Comparison of ENCODE assay signal across 25 mouse cellular contexts in the genomic region with DNA sequence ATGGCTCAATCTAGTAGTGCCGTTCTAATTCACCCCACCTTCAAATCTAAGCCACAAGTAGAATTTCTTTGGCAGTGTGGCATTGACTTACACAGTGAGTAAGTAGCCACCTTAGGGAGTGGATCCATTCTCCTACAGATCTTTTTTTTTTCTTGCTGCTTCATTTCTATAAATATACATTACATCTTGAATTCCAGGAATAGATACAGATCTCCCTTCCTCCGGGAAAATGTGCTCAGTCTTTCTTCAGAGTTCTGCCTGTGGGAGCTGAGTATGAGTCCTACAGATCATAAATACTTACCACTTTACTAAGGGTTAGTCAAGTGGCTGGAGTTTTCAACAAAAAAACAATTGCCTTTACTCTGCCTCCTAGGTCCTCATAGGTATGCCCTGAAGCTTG.
A peak's percentile ranks its signal among the peaks of the same experiment; 100 is the strongest.
DNase-seq lines count a peak whose midpoint lies in the region; ATAC-seq and TF ChIP-seq lines count a peak whose summit lies in the region.
"Had no signal": no experiment of that assay in that cellular context is flagged by ENCODE, and none has a peak within 500 bp of the region (broad histone marks: within the 10 kb centered on the region; RNA-seq: fewer than 3 reads in every experiment).

No protein-coding gene starts in this region.

- H3K4me1 ChIP-seq in lung, postnatal 0 days (ENCODE audit: insufficient read depth, low read depth, low read length) = 0 out of 2 replicates have a peak, but pooled peaks cover 2% of the 10 kb centered on the region
- H3K4me1 ChIP-seq in liver, embryonic 14.5 days (replicated peaks; ENCODE audit: control insufficient read depth in 2 of 2, insufficient read depth in 2 of 2, low read length in 1 of 2) = peaks cover 50 to 53% of the 10 kb centered on the region in 2 experiments
- no peaks in the 10 kb centered on the region for H3K4me1 ChIP-seq in forebrain, embryonic 14.5 days (ENCODE audit: control insufficient read depth, insufficient read depth, low read length)

- intact Hi-C loops in gastrocnemius, adult 2 months (cut with DNase I) = no loop called here

- DNase-seq in gastrocnemius, adult 2 months = no peak
- no peak for DNase-seq in gastrocnemius, adult 18-20 months (ENCODE audit: low spot score)
- peak; percentile 42 for DNase-seq in lung, postnatal 0 days (ENCODE audit: low spot score)
- no peak for DNase-seq in lung, postnatal 25 days (ENCODE audit: low spot score)
- peak in 1 of 3 experiments; percentile 73 for DNase-seq in liver, embryonic 14.5 days (ENCODE audit: low read depth in 3 of 3, low spot score in 3 of 3)
- no peak for DNase-seq in adrenal gland, postnatal 14 days
- no peak for DNase-seq in forebrain, embryonic 14.5 days (ENCODE audit: low spot score)
- DNase-seq: adrenal gland, postnatal 36 days; cerebellum, postnatal 10 days; forebrain, postnatal 0 days; gastrocnemius, postnatal 10 days; heart, adult 11 months; kidney, adult 18-20 months; layer of hippocampus, postnatal 36 days; lung, adult 18-20 months; lung, postnatal 36 days; right cerebral cortex, postnatal 4 days; thymus, postnatal 14 days had no signal

- WGBS in lung, postnatal 0 days = 45% methylated on average over 2 of the region's 2 CpGs
- WGBS in liver, embryonic 14.5 days (ENCODE audit: insufficient replicate concordance) = 36% methylated on average over 2 of the region's 2 CpGs
- 92% methylated on average over 2 of the region's 2 CpGs for WGBS in forebrain, embryonic 14.5 days

- ATAC-seq in lung, postnatal 0 days = no peak
- no peak for ATAC-seq in liver, embryonic 14.5 days (ENCODE audit: insufficient read depth)
- ATAC-seq in forebrain, embryonic 14.5 days = no peak
- ATAC-seq: forebrain, postnatal 0 days; hindbrain, postnatal 0 days; midbrain, embryonic 16.5 days had no signal

- no peaks in the 10 kb centered on the region for H3K27me3 ChIP-seq in lung, postnatal 0 days (replicated peaks; ENCODE audit: insufficient read depth, low read length)
- no peaks in the 10 kb centered on the region for H3K27me3 ChIP-seq in liver, embryonic 14.5 days (ENCODE audit: control insufficient read depth, insufficient read depth, low read length)
- no peaks in the 10 kb centered on the region for H3K27me3 ChIP-seq in forebrain, embryonic 14.5 days (replicated peaks; ENCODE audit: control insufficient read depth, insufficient read depth, low read length)
- H3K27me3 ChIP-seq: embryonic facial prominence, embryonic 12.5 days; heart, embryonic 15.5 days had no signal

- H3K4me3 ChIP-seq in gastrocnemius, adult 2 months = peak overlapping the region; percentile 9; the same call in 1 of the 2 replicates
- H3K4me3 ChIP-seq in lung, postnatal 0 days (ENCODE audit: low read depth, low read length) = no peak overlapping the region
- peak overlapping the region; percentile 64 to 87; a peak in 3 of 4 replicates for H3K4me3 ChIP-seq in liver, embryonic 14.5 days (ENCODE audit: insufficient read depth in 1 of 2, low read depth in 2 of 2, low read length in 2 of 2)
- no peak overlapping the region for H3K4me3 ChIP-seq in forebrain, embryonic 14.5 days (ENCODE audit: low read depth, low read length)
- H3K4me3 ChIP-seq: embryonic facial prominence, embryonic 12.5 days; heart, embryonic 15.5 days; limb, embryonic 10.5 days had no signal

- no peak for TF ChIP-seq CTCF in gastrocnemius, adult 2 months (IDR thresholded peaks at IDR 0.05)
- TF ChIP-seq CTCF in lung, postnatal 0 days (IDR thresholded peaks at IDR 0.05) = no peak
- TF ChIP-seq CTCF in liver, embryonic 14.5 days (IDR thresholded peaks at IDR 0.05; ENCODE audit: low read depth) = no peak

- no peaks in the 10 kb centered on the region for H3K36me3 ChIP-seq in lung, postnatal 0 days (ENCODE audit: insufficient read depth, low read length)
- peaks cover 16% of the 10 kb centered on the region for H3K36me3 ChIP-seq in liver, embryonic 14.5 days (replicated peaks; ENCODE audit: control insufficient read depth, insufficient read depth, low read depth)
- no peaks in the 10 kb centered on the region for H3K36me3 ChIP-seq in forebrain, embryonic 14.5 days (ENCODE audit: control insufficient read depth, insufficient read depth, low read length)
- H3K36me3 ChIP-seq: embryonic facial prominence, embryonic 12.5 days; heart, embryonic 15.5 days; limb, embryonic 10.5 days had no signal

- no peak for TF ChIP-seq EP300 in lung, postnatal 0 days (IDR thresholded peaks at IDR 0.05)
- TF ChIP-seq EP300 in liver, embryonic 14.5 days (IDR thresholded peaks at IDR 0.05; ENCODE audit: low read depth) = no peak

- no peaks in the 10 kb centered on the region for H3K9me3 ChIP-seq in lung, postnatal 0 days (ENCODE audit: low read length)
- no peaks in the 10 kb centered on the region for H3K9me3 ChIP-seq in liver, embryonic 14.5 days (ENCODE audit: control insufficient read depth, low read length)
- no peaks in the 10 kb centered on the region for H3K9me3 ChIP-seq in forebrain, embryonic 14.5 days (replicated peaks; ENCODE audit: control insufficient read depth, low read length)
- H3K9me3 ChIP-seq: embryonic facial prominence, embryonic 12.5 days; G1E; heart, embryonic 15.5 days; limb, embryonic 10.5 days had no signal

- no peak overlapping the region for H3K4me2 ChIP-seq in lung, postnatal 0 days (replicated peaks; ENCODE audit: low read depth, low read length)
- H3K4me2 ChIP-seq in liver, embryonic 14.5 days (ENCODE audit: low read depth) = peak overlapping the region; percentile 77
- no peak overlapping the region for H3K4me2 ChIP-seq in forebrain, embryonic 14.5 days (ENCODE audit: low read length)
- H3K4me2 ChIP-seq: embryonic facial prominence, embryonic 12.5 days; heart, embryonic 15.5 days had no signal

- no peak overlapping the region for H3K9ac ChIP-seq in lung, postnatal 0 days (replicated peaks; ENCODE audit: low read depth)
- peak overlapping the region; percentile 67 for H3K9ac ChIP-seq in liver, embryonic 14.5 days (replicated peaks)
- no peak overlapping the region for H3K9ac ChIP-seq in forebrain, embryonic 14.5 days (ENCODE audit: low read length)
- H3K9ac ChIP-seq: embryonic facial prominence, embryonic 12.5 days; forebrain, postnatal 0 days; heart, embryonic 15.5 days had no signal

- H3K27ac ChIP-seq in gastrocnemius, adult 2 months = peak overlapping the region; percentile 59
- H3K27ac ChIP-seq in lung, postnatal 0 days (ENCODE audit: low read length) = no peak overlapping the region
- H3K27ac ChIP-seq in liver, embryonic 14.5 days = peak overlapping the region; percentile 70
- H3K27ac ChIP-seq in forebrain, embryonic 14.5 days (ENCODE audit: low read depth, low read length) = no peak overlapping the region
- H3K27ac ChIP-seq: embryonic facial prominence, embryonic 12.5 days; heart, embryonic 15.5 days; hindbrain, postnatal 0 days; kidney, postnatal 0 days; limb, embryonic 10.5 days had no signal

Comparison
In these comparisons a context has a peak if more than half of its experiments do, and no peak if none do; other contexts are left out.
1. H3K27ac ChIP-seq: peak in gastrocnemius, adult 2 months (single experiment) and liver, embryonic 14.5 days (single experiment); none in lung, postnatal 0 days (single experiment) and forebrain, embryonic 14.5 days (single experiment).
2. H3K4me3 ChIP-seq: peak in gastrocnemius, adult 2 months (single experiment) and liver, embryonic 14.5 days (2 of 2); none in lung, postnatal 0 days (single experiment) and forebrain, embryonic 14.5 days (single experiment).